8 mouse cellular contexts compared by ENCODE assay signal in the genomic region with DNA sequence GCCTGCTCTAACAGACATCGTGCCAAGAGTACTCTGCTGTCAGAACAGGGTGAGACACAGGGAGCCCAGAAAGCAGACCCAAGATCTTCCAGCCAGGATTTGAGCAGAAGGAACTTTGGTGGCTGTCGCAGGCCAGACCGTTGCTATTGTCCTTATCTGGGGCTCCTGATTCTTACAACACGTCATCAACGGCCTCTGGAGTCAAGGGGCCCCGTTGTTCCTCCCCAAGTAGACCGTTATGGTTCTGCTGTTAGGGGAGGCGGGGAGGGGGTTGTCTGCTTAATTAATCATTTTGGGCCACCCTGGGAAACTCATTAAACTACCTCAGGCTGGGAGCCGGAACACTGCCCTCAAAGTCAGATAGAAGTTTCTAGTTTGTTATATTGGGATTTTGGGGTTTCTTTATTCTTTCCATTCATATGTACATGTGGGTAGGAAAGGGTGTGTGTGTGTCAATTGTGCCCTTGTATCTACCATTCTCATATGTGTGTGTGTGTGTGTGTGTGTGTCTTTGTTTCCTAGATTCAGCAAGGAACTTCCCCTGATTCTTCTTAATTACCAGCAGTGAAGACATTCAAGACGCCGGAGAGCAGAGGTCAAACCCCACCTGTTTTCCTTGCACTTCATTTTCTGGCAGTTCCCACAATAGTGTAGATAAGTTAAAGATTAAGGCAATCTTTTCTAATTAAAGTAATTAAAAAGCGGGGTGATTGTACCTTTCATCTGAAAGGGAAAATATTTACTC.
DNase-seq lines count a peak whose midpoint lies in the region; ATAC-seq and TF ChIP-seq lines count a peak whose summit lies in the region.

No protein-coding gene starts in this region.

- peaks cover 24% of the 10 kb centered on the region for H3K4me1 ChIP-seq in embryonic facial prominence, embryonic 11.5 days (ENCODE audit: control insufficient read depth, insufficient read depth, low read length)
- H3K4me1 ChIP-seq in intestine, postnatal 0 days (replicated peaks; ENCODE audit: control insufficient read depth, insufficient read depth, low read length) = peaks cover 44% of the 10 kb centered on the region
- peaks cover 89% of the 10 kb centered on the region for H3K4me1 ChIP-seq in liver, embryonic 13.5 days (replicated peaks)

- H3K9ac ChIP-seq in embryonic facial prominence, embryonic 11.5 days (replicated peaks; ENCODE audit: low read length) = no peak overlapping the region; the same call in 1 of the 2 replicates
- no peak overlapping the region for H3K9ac ChIP-seq in intestine, postnatal 0 days (ENCODE audit: low read depth, low read length)
- peak overlapping the region; percentile 65 for H3K9ac ChIP-seq in liver, embryonic 13.5 days

- DNase-seq in heart, adult 11 months = peak; percentile 99
- no peak for DNase-seq in heart, postnatal 4 days
- peak; percentile 47 for DNase-seq in embryonic facial prominence, embryonic 11.5 days (ENCODE audit: low spot score)
- DNase-seq in liver, embryonic 13.5 days = peak; percentile 63
- no peak for DNase-seq in left cerebral cortex, adult 11 months (ENCODE audit: low spot score)
- no peak for DNase-seq in spleen, adult 18-20 months
- no peak for DNase-seq in cerebellum, adult 11 months

- no peak overlapping the region for H3K4me2 ChIP-seq in embryonic facial prominence, embryonic 11.5 days (ENCODE audit: low read depth, low read length)
- no peak overlapping the region for H3K4me2 ChIP-seq in intestine, postnatal 0 days (replicated peaks; ENCODE audit: low read depth)
- peak overlapping the region; percentile 57 for H3K4me2 ChIP-seq in liver, embryonic 13.5 days

- ATAC-seq in embryonic facial prominence, embryonic 11.5 days (replicated peaks; ENCODE audit: insufficient number of reproducible peaks, low FRiP score, low TSS enrichment, low read depth) = no peak
- no peak for ATAC-seq in intestine, postnatal 0 days
- ATAC-seq in liver, embryonic 13.5 days (ENCODE audit: low read depth) = peak; percentile 75

- 0 out of 2 replicates have a peak overlapping the region, but pooled peaks have one; percentile 59 for H3K27ac ChIP-seq in embryonic facial prominence, embryonic 11.5 days (replicated peaks; ENCODE audit: low read depth, low read length)
- peak overlapping the region; percentile 29; the same call in 1 of the 2 replicates for H3K27ac ChIP-seq in intestine, postnatal 0 days (ENCODE audit: low read depth, low read length)
- H3K27ac ChIP-seq in liver, embryonic 13.5 days = peak overlapping the region; percentile 80

- H3K9me3 ChIP-seq in embryonic facial prominence, embryonic 11.5 days (replicated peaks; ENCODE audit: control insufficient read depth, low read length) = no peaks in the 10 kb centered on the region
- H3K9me3 ChIP-seq in intestine, postnatal 0 days (ENCODE audit: control insufficient read depth) = no peaks in the 10 kb centered on the region
- H3K9me3 ChIP-seq in liver, embryonic 13.5 days (replicated peaks) = no peaks in the 10 kb centered on the region

- no peak overlapping the region for H3K4me3 ChIP-seq in embryonic facial prominence, embryonic 11.5 days (ENCODE audit: low read depth, low read length)
- no peak overlapping the region for H3K4me3 ChIP-seq in intestine, postnatal 0 days (ENCODE audit: low read depth, low read length)
- H3K4me3 ChIP-seq in liver, embryonic 13.5 days (replicated peaks) = peak overlapping the region; percentile 38

- no peak for TF ChIP-seq CTCF in intestine, postnatal 0 days (IDR thresholded peaks at IDR 0.05; ENCODE audit: low read depth)

- 42% methylated on average over 12 of the region's 12 CpGs for WGBS in embryonic facial prominence, embryonic 11.5 days
- 25% methylated on average over 12 of the region's 12 CpGs for WGBS in intestine, postnatal 0 days
- 6% methylated on average over 12 of the region's 12 CpGs for WGBS in liver, embryonic 13.5 days (ENCODE audit: insufficient replicate concordance)

- no peaks in the 10 kb centered on the region for H3K27me3 ChIP-seq in embryonic facial prominence, embryonic 11.5 days (ENCODE audit: control insufficient read depth, insufficient read depth, low read length)
- no peaks in the 10 kb centered on the region for H3K27me3 ChIP-seq in intestine, postnatal 0 days (replicated peaks; ENCODE audit: control insufficient read depth, insufficient read depth, low read length)
- no peaks in the 10 kb centered on the region for H3K27me3 ChIP-seq in liver, embryonic 13.5 days

- H3K36me3 ChIP-seq in embryonic facial prominence, embryonic 11.5 days (replicated peaks; ENCODE audit: control insufficient read depth, insufficient read depth, low read depth, low read length) = no peaks in the 10 kb centered on the region
- H3K36me3 ChIP-seq in intestine, postnatal 0 days (ENCODE audit: control insufficient read depth, insufficient read depth) = no peaks in the 10 kb centered on the region
- no peaks in the 10 kb centered on the region for H3K36me3 ChIP-seq in liver, embryonic 13.5 days

Comparison
In these comparisons a context has a peak if more than half of its experiments do, and no peak if none do; other contexts are left out.
1. DNase-seq: peak in heart, adult 11 months (single experiment), embryonic facial prominence, embryonic 11.5 days (single experiment) and liver, embryonic 13.5 days (single experiment); none in heart, postnatal 4 days (single experiment), left cerebral cortex, adult 11 months (single experiment), spleen, adult 18-20 months (0 of 2) and cerebellum, adult 11 months (single experiment).
2. H3K27ac ChIP-seq: peak in every context shown above with its lines; median percentile 80 in liver, embryonic 13.5 days; 59 in embryonic facial prominence, embryonic 11.5 days; 29 in intestine, postnatal 0 days.